Mouse (Mus musculus): ENCODE data around the gene Fam20c. TPM values are rescaled to one million over a fixed set of nuclear protein-coding genes. Genes with fewer than 3 reads are reported as not detected.

The Fam20c gene
- polyA plus RNA-seq, 1 experiment from 2014 or later = 188 TPM

DNA sequence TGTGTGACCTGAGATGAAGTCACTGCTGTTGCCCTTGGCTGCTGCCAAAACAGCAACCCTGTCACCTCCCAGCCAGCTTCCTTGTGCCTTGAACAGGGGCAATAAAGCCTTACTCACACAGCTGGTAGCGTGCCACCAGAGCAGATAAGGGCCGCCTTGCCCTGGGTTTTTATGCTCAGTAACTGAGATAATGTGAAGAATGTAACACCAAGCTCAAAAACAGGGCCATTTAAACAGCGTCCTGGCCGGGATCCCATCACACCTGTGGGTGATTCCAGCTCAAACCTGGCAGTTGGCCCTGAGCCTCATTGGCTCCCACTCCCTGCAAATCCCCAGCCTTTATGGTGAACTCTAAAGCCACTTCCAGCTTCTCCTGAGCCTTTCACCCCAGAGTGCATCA lies 92.2 kb downstream of the Fam20c start:
- DNase-seq (ENCODE audit: low read depth, low spot score) = no peak
- TF ChIP-seq CTCF (IDR thresholded peaks at IDR 0.05) = no peak
- no peak for ATAC-seq
- no peaks in the 10 kb centered on the region for H3K27me3 ChIP-seq
- ChIA-PET CTCF (interaction anchor here (1.0 to 4.0 kb wide), 6 partner anchors 13 to 435 kb away, joined by 3 to 21 read pairs (median 4); no protein-coding TSS in a partner anchor), POLR2A (interaction anchor here (0.5 to 1.9 kb wide), 2 partner anchors 91 to 298 kb away, joined by 3 to 8 read pairs; partner anchors contain the start of gene Fam20c)
- in situ Hi-C loops (cut with MboI; ENCODE audit: low pct_unique_long_range_greater_than_20kb) = loop anchor here (5.0 to 10.0 kb wide), 2 partner anchors 331 to 498 kb away; no protein-coding TSS in a partner anchor

DNA sequence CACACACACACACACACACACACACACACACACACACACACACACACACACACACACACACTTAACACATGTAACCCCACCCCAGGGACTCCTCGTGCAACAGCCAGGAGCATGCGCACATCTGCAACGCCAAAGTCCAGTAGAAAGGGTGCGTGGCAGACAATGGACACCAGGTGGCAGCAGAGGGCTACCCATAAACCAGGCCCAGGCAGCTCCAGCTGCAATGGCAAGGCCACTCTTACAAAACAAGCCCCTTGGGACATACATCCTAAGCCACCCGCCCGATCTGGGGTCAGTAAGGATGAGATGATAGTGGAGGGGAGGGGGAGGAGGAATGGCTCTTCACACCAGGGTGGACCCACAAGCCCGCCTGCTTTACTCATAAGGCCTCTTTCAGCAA lies 93.8 kb downstream of the Fam20c start:
- no peaks in the 10 kb centered on the region for H3K27me3 ChIP-seq
- ChIA-PET CTCF (interaction anchor here (0.6 to 4.0 kb wide), 4 partner anchors 8 to 240 kb away, joined by 3 to 21 read pairs (median 4); no protein-coding TSS in a partner anchor), POLR2A (no interaction called here)
- in situ Hi-C loops (cut with MboI; ENCODE audit: low pct_unique_long_range_greater_than_20kb) = loop anchor here (5.0 to 10.0 kb wide), 2 partner anchors 329 to 497 kb away; no protein-coding TSS in a partner anchor
- peak; percentile 97 for TF ChIP-seq CTCF (IDR thresholded peaks at IDR 0.05)
- ATAC-seq (no peak), DNase-seq (ENCODE audit: low read depth, low spot score) (peak; percentile 70)

DNA sequence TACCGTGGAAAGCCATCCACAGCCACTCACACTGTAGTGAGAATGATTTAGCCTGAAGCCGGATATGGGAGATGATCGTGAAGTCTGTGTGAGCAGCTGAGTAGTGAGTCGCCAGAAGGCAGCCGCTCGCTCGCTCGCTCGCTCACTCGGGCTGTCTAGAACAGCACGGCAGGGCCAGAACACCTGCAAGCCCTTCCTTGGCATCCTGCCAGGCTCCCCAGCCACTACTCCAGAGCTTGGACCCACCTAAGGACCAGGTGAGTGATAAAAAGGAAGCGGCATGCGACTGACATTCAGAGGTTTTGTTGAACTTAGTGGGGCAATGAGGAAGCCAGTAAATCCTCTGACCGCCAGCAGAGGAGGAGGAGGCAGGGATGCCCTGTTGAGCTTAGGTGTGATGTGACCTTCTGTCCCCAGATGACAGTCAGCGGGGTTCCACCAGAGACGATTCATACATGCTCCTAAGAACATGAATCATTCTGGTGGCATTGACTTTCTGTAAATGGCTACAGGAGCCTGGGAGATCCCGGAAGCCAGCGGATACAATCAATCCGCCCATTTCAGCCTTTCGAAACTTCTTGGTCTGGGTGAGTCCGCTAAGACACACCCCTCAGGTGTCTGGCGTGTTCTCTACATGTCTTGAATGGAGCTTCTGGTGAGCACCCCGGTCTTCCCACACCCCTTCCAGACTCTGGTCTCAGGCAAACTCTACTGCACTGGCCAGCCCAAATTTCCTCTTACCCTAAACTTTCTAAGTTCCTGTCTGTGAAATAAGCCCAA lies 95.6 kb downstream of the Fam20c start:
- no peak for DNase-seq (ENCODE audit: low read depth, low spot score)
- ATAC-seq = no peak
- ChIA-PET CTCF (interaction anchor here (4.0 kb wide), 1 partner anchor 235 kb away, joined by 21 read pairs; no protein-coding TSS in a partner anchor), POLR2A (interaction anchor here (1.2 kb wide), 1 partner anchor 316 kb away, joined by 4 read pairs; no protein-coding TSS in a partner anchor)
- in situ Hi-C loops (cut with MboI; ENCODE audit: low pct_unique_long_range_greater_than_20kb) = loop anchor here (5.0 to 10.0 kb wide), 2 partner anchors 327 to 495 kb away; no protein-coding TSS in a partner anchor
- no peak for TF ChIP-seq CTCF (IDR thresholded peaks at IDR 0.05)
- no peaks in the 10 kb centered on the region for H3K27me3 ChIP-seq

DNA sequence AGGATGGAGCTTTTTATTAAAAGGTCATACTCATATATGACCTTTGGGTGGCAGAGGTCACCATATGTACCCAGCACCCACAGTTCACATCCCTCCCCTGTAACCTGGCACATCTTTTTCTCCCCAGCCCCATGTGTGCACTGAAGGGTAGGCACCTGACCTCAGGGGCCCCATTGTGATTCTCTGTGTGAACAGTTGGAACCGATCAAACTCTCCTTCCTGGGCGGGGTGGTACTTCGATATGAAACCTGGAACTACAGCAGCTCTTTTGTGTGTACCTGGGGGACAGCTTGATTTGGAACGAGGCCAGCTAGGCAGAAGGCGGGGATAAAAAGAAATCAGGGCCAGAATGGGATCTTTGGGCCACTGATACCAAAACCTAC lies 96.1 kb downstream of the Fam20c start:
- CTCF ChIA-PET = interaction anchor here (4.0 kb wide), 1 partner anchor 235 kb away, joined by 21 read pairs; no protein-coding TSS in a partner anchor

DNA sequence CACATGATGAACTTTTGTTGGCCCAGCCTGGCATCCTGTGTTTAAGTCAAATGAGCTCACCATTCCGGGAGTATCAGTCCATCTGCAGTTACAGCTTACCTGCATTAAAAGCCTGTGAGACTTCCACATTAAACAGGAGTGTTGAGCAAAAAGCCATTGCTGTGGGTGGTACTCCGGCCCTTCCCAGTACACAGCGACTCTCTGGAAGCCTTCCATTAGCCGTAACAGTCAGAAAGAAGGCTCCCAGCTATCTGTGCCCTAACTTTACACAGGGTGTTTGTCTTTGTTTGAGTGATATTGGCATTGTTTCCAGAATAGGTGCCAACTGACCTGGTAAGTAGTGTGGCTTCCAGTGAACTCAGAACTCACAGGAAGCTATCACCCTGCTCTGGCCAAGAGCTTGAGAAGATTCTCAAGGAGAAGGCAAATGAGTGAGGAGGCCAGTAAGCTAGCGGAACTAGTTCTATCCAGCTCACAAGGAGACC lies 97.0 kb downstream of the Fam20c start:
- CTCF ChIA-PET = no interaction called here
- no peak for DNase-seq (ENCODE audit: low read depth, low spot score)
- H3K27me3 ChIP-seq = no peaks in the 10 kb centered on the region
- ATAC-seq = no peak
- no peak for TF ChIP-seq CTCF (IDR thresholded peaks at IDR 0.05)
- POLR2A ChIA-PET = no interaction called here
- in situ Hi-C loops (cut with MboI; ENCODE audit: low pct_unique_long_range_greater_than_20kb) = no loop called here

More for the DNA sequence above, 96.1 kb downstream of the Fam20c start:
- in situ Hi-C loops (cut with MboI; ENCODE audit: low pct_unique_long_range_greater_than_20kb) = no loop called here
- ATAC-seq = no peak
- no peak for DNase-seq (ENCODE audit: low read depth, low spot score)
- POLR2A ChIA-PET = interaction anchor here (1.2 kb wide), 1 partner anchor 316 kb away, joined by 4 read pairs; no protein-coding TSS in a partner anchor
- no peaks in the 10 kb centered on the region for H3K27me3 ChIP-seq
- no peak for TF ChIP-seq CTCF (IDR thresholded peaks at IDR 0.05)

DNA sequence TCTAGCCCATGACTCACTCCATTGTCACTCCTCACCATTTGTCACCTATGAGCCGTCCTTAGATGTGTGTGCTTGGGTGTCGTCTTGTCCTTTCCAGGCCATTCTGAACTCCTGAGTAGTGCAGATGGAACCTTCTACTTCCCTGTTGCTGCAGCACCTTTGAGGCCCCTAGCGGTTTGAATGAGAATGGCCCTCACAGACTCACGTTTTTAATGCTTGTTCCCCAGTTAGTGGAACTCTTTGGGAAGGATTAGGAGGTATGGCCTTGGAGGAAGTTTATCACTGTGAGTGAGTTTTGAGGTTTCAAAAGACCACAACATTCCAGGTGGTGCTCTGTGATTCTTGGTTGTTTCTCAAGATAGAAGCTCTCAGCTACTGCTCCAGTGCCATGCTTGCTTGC lies 97.8 kb downstream of the Fam20c start:
- POLR2A ChIA-PET = interaction anchor here (0.6 kb wide), 1 partner anchor 8 kb away, joined by 3 read pairs; no protein-coding TSS in a partner anchor
- H3K27me3 ChIP-seq = no peaks in the 10 kb centered on the region
- CTCF ChIA-PET = no interaction called here
- ATAC-seq (no peak), DNase-seq (ENCODE audit: low read depth, low spot score) (no peak)
- no peak for TF ChIP-seq CTCF (IDR thresholded peaks at IDR 0.05)
- in situ Hi-C loops (cut with MboI; ENCODE audit: low pct_unique_long_range_greater_than_20kb) = no loop called here

DNA sequence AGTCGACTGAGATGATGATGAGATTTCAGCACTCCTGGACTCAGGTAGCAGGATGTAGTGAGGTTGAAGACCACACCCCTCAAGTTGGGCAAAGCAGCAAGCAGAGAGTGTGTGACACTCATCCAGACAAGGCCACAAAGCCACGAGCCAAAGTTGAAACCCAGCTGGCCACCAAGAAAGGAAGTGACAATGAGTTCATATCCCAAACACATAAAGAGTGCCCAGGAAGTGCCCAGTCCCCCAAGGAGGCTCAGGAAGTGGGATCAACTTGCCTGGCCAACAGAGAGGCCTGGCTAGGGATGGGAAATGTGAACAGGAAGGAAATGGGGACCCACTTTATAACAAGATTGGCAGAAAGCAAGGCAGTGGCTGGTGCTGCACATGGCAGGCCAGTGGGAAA lies 99.0 kb downstream of the Fam20c start:
- in situ Hi-C loops (cut with MboI; ENCODE audit: low pct_unique_long_range_greater_than_20kb) = no loop called here
- TF ChIP-seq CTCF (IDR thresholded peaks at IDR 0.05) = no peak
- no peaks in the 10 kb centered on the region for H3K27me3 ChIP-seq
- no peak for ATAC-seq
- ChIA-PET CTCF (interaction anchor here (1.0 kb wide), 1 partner anchor 10 kb away, joined by 4 read pairs; no protein-coding TSS in a partner anchor), POLR2A (no interaction called here)
- no peak for DNase-seq (ENCODE audit: low read depth, low spot score)

DNA sequence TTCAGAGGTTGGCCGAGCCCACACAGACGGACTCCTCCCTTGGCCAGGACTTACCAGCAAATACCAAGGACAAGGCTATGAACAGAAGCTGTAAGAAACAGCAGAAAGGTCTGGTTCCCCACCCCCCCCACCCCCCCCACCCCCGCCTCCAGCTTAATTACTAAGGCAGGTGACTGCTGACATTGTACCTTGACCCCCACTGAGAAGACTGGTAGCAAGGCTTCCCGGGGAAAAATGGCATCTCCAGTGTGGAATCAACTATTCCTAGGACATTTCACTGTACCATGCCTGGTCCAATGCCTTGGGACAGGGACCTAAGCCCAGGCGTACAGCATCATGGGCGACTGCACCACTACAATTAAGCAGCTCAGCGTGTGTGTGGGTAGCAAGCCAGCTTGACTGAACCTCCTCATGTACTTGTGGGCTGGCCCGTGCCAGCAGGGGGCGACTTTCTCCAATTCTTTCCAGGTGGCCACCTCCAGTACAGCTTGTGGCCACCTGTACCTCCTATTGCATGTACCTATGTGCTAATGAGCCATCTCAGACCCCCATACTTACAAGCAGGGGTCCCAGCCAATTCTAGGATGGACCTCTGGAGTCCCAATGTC lies 102.8 kb downstream of the Fam20c start:
- in situ Hi-C loops (cut with MboI; ENCODE audit: low pct_unique_long_range_greater_than_20kb) = loop anchor here (5.0 kb wide), 2 partner anchors 150 to 230 kb away; no protein-coding TSS in a partner anchor
- ChIA-PET CTCF (interaction anchor here (0.8 to 2.6 kb wide), 15 partner anchors 9 to 320 kb away, joined by 3 to 9 read pairs (median 4); no protein-coding TSS in a partner anchor), POLR2A (interaction anchor here (1.0 to 1.6 kb wide), 2 partner anchors 139 to 148 kb away, joined by 3 read pairs; no protein-coding TSS in a partner anchor)
- H3K27me3 ChIP-seq = no peaks in the 10 kb centered on the region
- DNase-seq (ENCODE audit: low read depth, low spot score) (peak; percentile 39), ATAC-seq (no peak)
- TF ChIP-seq CTCF (IDR thresholded peaks at IDR 0.05) = no peak

DNA sequence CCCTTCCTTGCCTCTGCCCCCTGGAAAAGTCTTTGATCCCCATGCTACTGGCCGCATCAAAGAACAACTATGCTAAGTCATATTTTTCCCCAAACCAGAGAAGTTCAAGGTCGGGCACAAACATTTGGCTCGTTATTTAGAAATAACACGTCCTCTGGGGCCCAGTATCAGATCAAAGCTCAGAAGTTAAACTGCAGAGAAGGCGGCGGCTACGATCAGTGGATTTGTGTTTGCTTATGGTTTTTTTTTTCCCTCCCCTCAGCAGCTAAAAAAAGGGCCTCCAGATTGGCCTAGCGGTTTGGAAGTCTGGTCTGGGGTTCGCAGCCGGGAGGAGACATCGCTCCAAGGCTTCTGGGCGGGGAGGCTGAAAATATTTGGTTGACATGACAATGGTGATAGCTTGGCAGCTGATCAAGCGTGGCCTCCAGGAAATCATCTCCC lies 103.5 kb downstream of the Fam20c start:
- TF ChIP-seq CTCF (IDR thresholded peaks at IDR 0.05) = no peak
- H3K27me3 ChIP-seq = no peaks in the 10 kb centered on the region
- POLR2A ChIA-PET = interaction anchor here (0.5 to 1.6 kb wide), 2 partner anchors 147 to 158 kb away, joined by 3 to 4 read pairs; no protein-coding TSS in a partner anchor
- CTCF ChIA-PET = interaction anchor here (1.0 to 2.6 kb wide), 12 partner anchors 9 to 319 kb away, joined by 3 to 9 read pairs (median 4); no protein-coding TSS in a partner anchor
- in situ Hi-C loops (cut with MboI; ENCODE audit: low pct_unique_long_range_greater_than_20kb) = loop anchor here (5.0 kb wide), 2 partner anchors 149 to 229 kb away; no protein-coding TSS in a partner anchor
- ATAC-seq (no peak), DNase-seq (ENCODE audit: low read depth, low spot score) (no peak)

Other genes with a start within 250 kb of the Fam20c start
- gene 1700123K08Rik, start 189.8 kb upstream of the Fam20c start, polyA plus RNA-seq (2021) = not detected
- gene Zfp68, start 134.8 kb upstream of the Fam20c start, polyA plus RNA-seq (2021) = 39.0 TPM
- 4.5 TPM for gene A430033K04Rik, start 131.7 kb upstream of the Fam20c start, polyA plus RNA-seq (2021)
- gene Gm5294, start 65.6 kb downstream of the Fam20c start, polyA plus RNA-seq (2021) = not detected
- gene Pdgfa, start 242.9 kb downstream of the Fam20c start, polyA plus RNA-seq (2021) = 35.4 TPM